Mouse (Mus musculus) ES-Bruce4 (cell line): ENCODE results near the gene Acoxl.

Source experiments
- CTCF ChIP-seq: IDR thresholded peaks from one replicate; pipeline ENCODE4 v1.8.1; 2011; ENCODE audit warnings: low read depth, low read length
- EP300 ChIP-seq: IDR thresholded peaks from 2 replicates; pipeline ENCODE4 v1.6.1; 2011; ENCODE audit warnings: low read depth, low read length; ENCODE audit not compliant: insufficient read depth
- POLR2A ChIP-seq: IDR thresholded peaks from one replicate; pipeline ENCODE4 v1.8.1; 2011; ENCODE audit warnings: low read length; ENCODE audit not compliant: insufficient read depth

DNA sequence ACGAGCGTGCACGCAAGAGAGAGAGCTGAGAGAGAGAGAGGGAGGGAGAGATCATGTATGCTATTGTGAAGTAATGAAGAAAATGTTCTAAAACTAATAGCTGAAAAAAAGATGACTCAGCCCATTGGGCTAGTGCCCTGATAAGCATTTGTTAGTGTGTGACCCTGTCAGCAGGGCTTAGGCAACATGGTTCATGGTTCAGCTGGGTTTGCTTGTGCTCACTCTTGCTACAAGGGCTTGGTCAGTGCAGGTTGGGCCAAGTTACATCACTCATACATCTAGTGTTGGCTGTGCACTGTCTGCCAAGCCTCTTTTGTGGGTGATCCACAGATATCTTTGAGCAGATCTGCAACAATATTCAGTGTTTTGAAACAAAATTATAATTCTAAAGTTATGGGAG, 194.8 kb downstream of the Acoxl start:
- TF ChIP-seq CTCF (no peak), POLR2A (no peak), EP300 (no peak)
